Mouse (Mus musculus): ENCODE results near the gene Nt5c. TPM values are rescaled to one million over a fixed set of nuclear protein-coding genes. Genes with fewer than 3 reads are reported as not detected.
"Not testable (repeated sequence)": the region's sequence is repeated elsewhere in the genome, so short reads cannot be mapped to it uniquely, and the experiment has no call there.

The Nt5c gene
- 100 to 1,000 TPM; 296 to 304 TPM for polyA plus RNA-seq (2017; shearing (Covaris generic))

- ATAC-seq = peak; percentile 97
Observed at GRCm38 (mm10) chr11:115491356-115492083, at the start of gene Nt5c. Nt5c (minus strand) TSS chr11:115491862.

- ATAC-seq = no peak
Observed at GRCm38 (mm10) chr11:115538045-115538444, 46.4 kb upstream of the Nt5c start.

GRCm38 (mm10) chr11:115536856-115537568 is 45.4 kb upstream of the Nt5c start:
- ATAC-seq = no peak

DNA sequence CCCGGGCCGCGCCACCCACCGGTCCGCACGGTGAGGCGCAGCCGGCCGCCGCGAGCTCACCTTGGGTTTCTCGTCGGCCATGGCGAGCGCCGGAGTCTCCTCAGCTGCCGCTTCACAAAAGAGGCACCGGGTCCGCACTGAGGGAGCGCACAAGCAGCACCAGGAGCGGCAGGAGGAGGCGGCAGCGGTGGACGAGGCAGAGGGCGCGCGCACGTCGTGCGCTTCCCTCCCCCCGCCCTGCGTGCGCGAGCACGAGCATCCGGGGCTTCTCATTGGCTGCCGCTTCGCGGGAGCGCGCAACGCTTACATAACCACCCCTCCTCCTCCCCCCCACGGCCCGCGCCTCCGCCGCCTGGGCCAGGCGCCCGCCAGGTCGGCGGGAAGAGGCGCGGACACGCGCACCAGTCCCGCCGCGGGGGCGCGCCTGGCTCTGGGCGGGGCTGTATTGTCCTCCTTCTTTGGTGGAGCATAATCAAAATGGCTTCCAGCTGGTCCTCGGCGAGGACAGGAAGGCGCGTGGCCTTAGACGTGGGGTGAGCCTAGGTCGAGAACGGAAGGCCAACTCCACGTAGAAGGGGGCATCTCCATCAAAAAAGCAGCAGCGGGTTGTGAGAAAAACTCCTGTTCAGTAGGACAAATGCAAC is 44.5 kb upstream of the Nt5c start, which contains the start of gene Sumo2:
TSS of gene Sumo2 (minus strand) at position 239 of the 644 bp plus-strand sequence.
- peak; percentile 83 for ATAC-seq

- peak; percentile 58 for ATAC-seq
Observed at GRCm38 (mm10) chr11:115535401-115536037, 43.9 kb upstream of the Nt5c start.

DNA sequence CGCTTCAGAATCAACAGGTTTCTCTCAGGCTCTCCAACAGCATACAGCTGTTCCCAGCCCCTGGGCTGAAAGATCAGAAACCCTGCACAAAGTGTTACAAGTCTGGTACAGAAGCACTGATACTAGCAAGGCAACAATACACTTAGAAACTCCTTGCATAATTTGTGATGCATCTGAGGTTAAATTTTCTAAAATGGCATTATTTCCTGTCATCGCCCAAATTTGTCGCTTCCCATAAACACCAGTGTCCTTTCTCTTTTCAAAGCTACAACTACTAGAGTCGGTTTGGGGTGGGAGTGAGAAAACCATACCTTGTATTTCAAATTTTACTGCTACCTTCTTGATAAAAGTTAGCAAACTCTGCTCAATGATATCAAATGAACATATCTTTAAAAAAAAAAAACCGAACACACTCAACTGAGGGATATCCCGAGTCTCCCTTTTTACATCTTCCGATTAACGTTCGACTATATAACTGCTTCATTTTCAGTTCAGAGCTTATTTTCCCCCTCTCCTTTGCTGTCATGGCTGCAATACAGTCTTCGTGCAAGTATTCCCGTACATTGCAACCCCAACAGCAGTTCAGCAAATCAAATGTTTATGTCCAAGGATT is 43.2 kb upstream of the Nt5c start:
- no peak for ATAC-seq

GRCm38 (mm10) chr11:115526446-115526845 is 34.8 kb upstream of the Nt5c start:
- not testable (repeated sequence) for ATAC-seq

- ATAC-seq = no peak
Observed at GRCm38 (mm10) chr11:115522703-115523102, 31.0 kb upstream of the Nt5c start.

- ATAC-seq = no peak
Observed at GRCm38 (mm10) chr11:115522238-115522637, 30.6 kb upstream of the Nt5c start.

- no peak for ATAC-seq
Observed at GRCm38 (mm10) chr11:115521080-115521479, 29.4 kb upstream of the Nt5c start.

GRCm38 (mm10) chr11:115520218-115520617 is 28.6 kb upstream of the Nt5c start:
- no peak for ATAC-seq

DNA sequence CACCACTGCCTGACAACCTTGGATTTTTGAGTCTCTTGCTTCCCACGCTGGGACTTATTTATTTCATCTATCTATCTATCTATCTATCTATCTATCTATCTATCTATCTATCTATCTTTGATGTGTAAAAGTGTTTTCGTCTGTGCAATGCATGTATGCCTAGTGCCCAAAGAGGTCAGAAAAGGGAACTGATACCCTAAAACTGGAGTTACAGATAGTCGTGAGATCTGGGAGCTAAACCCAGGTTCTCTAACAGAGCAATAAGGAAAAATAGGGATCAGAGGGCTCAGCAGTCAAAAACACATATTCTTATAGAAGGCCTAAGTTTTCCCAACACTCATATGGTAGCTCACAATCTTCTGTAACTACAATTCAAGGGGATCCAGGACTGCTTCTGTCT is 27.9 kb upstream of the Nt5c start:
- ATAC-seq = no peak

- no peak for ATAC-seq
Observed at GRCm38 (mm10) chr11:115518693-115519092, 27.0 kb upstream of the Nt5c start.

DNA sequence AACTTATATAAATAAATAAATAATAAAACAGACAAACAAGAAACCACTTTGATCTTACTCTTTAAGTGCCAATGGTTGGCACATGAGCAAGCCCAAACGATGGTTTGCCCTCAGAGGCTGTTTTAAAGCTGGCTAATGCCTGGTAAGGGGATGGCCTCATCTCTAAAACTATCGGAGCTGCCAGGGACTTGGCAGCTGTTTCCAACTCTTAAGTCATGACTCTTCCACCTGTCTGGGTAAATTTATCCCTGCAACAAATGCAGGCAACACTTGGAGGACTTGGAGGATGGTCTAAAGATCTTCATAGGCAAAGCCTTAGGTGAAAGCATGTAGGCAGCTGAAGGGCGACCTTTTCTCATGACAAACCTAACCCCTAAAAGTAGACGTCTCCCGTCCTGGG is 25.3 kb upstream of the Nt5c start:
- no peak for ATAC-seq

DNA sequence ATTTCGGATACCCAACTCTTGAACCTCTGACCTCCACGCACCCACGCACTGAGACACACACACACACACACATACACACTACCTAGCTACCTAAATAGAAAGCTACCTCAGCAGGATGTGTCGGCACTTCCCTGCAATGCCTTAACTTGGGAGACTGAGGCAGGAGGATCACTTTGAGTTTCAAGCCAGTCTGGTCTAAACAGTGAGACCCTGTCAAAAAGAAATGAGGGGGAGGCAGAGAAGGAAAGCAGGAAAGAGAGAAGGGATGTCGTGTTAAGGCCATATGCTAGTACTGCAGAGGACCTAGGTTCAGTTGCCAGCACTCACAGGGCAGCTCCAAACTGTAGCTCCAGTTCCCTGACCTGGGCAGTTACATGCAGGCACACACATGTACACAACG is 23.4 kb upstream of the Nt5c start:
- no peak for ATAC-seq

DNA sequence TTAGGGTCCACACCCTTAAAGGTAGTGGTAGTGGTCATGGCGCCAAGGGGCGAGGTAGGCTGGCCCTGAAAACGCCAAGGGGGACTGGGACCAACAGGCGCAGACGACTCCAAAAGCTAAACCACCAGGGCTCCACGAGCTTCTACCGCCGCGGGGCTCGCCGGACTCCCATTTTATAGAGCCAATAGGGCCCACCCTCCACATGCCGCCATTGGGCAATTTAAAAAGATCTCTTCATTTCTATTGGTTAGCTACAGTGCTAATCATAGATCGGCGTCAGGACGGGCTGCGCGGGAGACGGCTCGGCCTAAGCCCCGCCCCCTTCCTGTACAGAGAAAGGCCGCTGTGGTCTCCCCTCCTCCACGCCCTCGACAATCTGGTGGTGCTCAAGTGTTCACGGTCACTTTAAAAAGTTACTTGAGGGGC is 22.6 kb upstream of the Nt5c start, which contains the start of gene Jpt1:
TSS of gene Jpt1 (minus strand) at position 150 of the 426 bp plus-strand sequence.
- peak; percentile 95 for ATAC-seq

- peak; percentile 43 for ATAC-seq
Observed at GRCm38 (mm10) chr11:115513271-115514237, 21.9 kb upstream of the Nt5c start.

DNA sequence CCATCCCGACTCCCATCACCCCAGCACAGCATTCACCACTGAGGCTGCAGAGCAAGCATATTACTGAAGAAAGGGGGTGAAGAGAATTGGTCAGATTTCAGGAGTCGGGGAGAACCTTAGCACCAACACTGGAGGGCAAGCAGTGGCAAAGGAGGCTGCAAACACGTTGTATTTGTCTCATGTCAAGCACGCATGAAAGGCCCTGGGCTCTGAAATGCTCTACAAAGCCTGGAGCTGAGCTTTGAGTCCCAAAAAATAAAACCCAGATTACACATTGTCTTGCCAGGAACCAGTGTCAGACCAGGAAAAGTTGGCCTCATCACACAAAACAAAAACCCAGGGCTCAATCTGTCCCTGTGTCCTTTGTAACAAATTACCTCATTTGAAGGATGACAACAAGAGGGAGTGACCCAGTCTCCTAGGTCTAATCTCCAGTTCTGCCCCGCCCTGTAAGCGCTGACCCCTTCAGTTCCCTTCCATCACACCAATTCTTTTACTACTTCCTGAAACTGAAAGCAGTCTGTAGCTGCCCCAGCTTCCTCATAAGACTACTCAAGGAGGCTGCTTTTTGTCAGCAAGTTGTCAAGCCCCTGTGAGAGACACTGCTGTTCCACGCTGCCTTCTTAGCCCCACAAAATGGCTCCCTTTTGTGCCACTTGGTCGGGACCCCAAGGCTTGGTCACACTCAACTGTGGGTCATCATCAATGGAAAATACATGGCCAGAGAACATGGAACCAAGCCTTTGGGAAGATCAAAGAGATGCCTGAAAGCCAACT is 20.9 kb upstream of the Nt5c start:
- peak; percentile 29 for ATAC-seq

- no peak for ATAC-seq
Observed at GRCm38 (mm10) chr11:115512004-115512403, 20.3 kb upstream of the Nt5c start.

GRCm38 (mm10) chr11:115511121-115511520 is 19.5 kb upstream of the Nt5c start:
- ATAC-seq = no peak

Measured in CD4-positive, CD25-positive, alpha-beta regulatory T cell, adult 4 months (primary cell).